In the genomic region with DNA sequence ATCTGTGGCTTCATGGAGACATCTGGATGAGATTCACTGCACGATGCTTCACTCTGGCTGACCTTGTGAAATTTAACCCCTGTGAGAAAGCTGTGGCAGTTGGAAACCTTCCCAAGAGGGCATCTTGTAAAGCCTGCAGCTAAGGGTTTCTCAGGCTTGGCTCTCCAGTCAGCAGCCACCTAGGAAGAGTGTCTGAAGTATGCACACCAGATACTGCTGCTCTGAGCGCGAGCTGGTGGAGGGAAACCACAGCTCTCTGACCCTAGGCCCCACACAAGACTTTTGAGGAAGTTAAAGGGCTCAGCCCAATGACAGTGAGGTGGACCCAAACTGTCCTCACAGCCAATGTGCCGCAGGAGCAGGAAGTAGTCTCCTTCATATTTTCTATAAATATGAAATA, we compare ENCODE assay signal across 10 mouse cellular contexts.
DNase-seq lines count a peak whose midpoint lies in the region; ATAC-seq lines count a peak whose summit lies in the region.
"Had no signal": no experiment of that assay in that cellular context is flagged by ENCODE, and none has a peak within 500 bp of the region (broad histone marks: within the 10 kb centered on the region; RNA-seq: fewer than 3 reads in every experiment).

No protein-coding gene starts in this region.

- DNase-seq in heart, embryonic 10.5 days (ENCODE audit: low spot score): no peak
- DNase-seq in heart, postnatal 10 days: no peak
- DNase-seq in thymus, postnatal 0 days (ENCODE audit: low spot score): peak; percentile 8
- DNase-seq in thymus, adult 18-20 months: no peak
- DNase-seq in splenic B cell, adult 2 months (ENCODE audit: low read depth, low spot score): peak; percentile 48
- no peak for DNase-seq in layer of hippocampus, adult 9-10 months (ENCODE audit: low spot score)
- DNase-seq: liver, embryonic 13.5 days had no signal

- no peaks in the 10 kb centered on the region for H3K9me3 ChIP-seq in heart, embryonic 10.5 days
- no peaks in the 10 kb centered on the region for H3K9me3 ChIP-seq in midbrain, embryonic 15.5 days
- H3K9me3 ChIP-seq: forebrain, embryonic 15.5 days; liver, embryonic 13.5 days had no signal

- H3K36me3 ChIP-seq in heart, embryonic 10.5 days: peaks cover 17% of the 10 kb centered on the region; the same call in 1 of the 2 replicates
- H3K36me3 ChIP-seq in splenic B cell, adult 2 months (ENCODE audit: control insufficient read depth, insufficient read depth, low read length, poor library complexity, severe bottlenecking): peaks cover 5% of the 10 kb centered on the region; the same call in 1 of the 2 replicates
- H3K36me3 ChIP-seq in midbrain, embryonic 15.5 days (replicated peaks): no peaks in the 10 kb centered on the region
- H3K36me3 ChIP-seq: forebrain, embryonic 15.5 days had no signal

- ATAC-seq in hematopoietic stem cell, adult 5-6 weeks (replicated peaks in 1 of 2; ENCODE audit: insufficient read depth in 1 of 2, low FRiP score in 2 of 2, low TSS enrichment in 1 of 2, low read depth in 1 of 2, poor library complexity in 2 of 2, severe bottlenecking in 2 of 2): peak; percentile 98 to 99
- ATAC-seq in midbrain, embryonic 15.5 days (replicated peaks): no peak
- ATAC-seq: forebrain, embryonic 15.5 days had no signal

- H3K27ac ChIP-seq in heart, embryonic 10.5 days: peak overlapping the region; percentile 36; the same call in 1 of the 2 replicates
- no peak overlapping the region for H3K27ac ChIP-seq in midbrain, embryonic 15.5 days
- H3K27ac ChIP-seq: forebrain, embryonic 15.5 days; liver, embryonic 13.5 days had no signal

- no peak overlapping the region for H3K4me2 ChIP-seq in midbrain, embryonic 15.5 days
- H3K4me2 ChIP-seq: forebrain, embryonic 15.5 days; liver, embryonic 13.5 days had no signal

- H3K4me3 ChIP-seq in heart, embryonic 10.5 days: no peak overlapping the region
- no peak overlapping the region for H3K4me3 ChIP-seq in midbrain, embryonic 15.5 days
- H3K4me3 ChIP-seq: forebrain, embryonic 15.5 days; liver, embryonic 13.5 days had no signal

- WGBS in heart, embryonic 10.5 days: 42% methylated on average over 4 of the region's 4 CpGs
- WGBS in midbrain, embryonic 15.5 days: 75% methylated on average over 4 of the region's 4 CpGs

- H3K27me3 ChIP-seq in heart, embryonic 10.5 days (ENCODE audit: insufficient read depth, poor library complexity, severe bottlenecking): no peaks in the 10 kb centered on the region
- H3K27me3 ChIP-seq in splenic B cell, adult 2 months (ENCODE audit: control insufficient read depth, insufficient read depth, low read length, poor library complexity, severe bottlenecking): no peaks in the 10 kb centered on the region
- H3K27me3 ChIP-seq in midbrain, embryonic 15.5 days (replicated peaks): no peaks in the 10 kb centered on the region
- H3K27me3 ChIP-seq: forebrain, embryonic 15.5 days; liver, embryonic 13.5 days had no signal

- intact Hi-C loops in heart, postnatal 10 days (cut with DNase I): loop anchor here (5.0 kb wide), 1 partner anchor 34 kb away; no protein-coding TSS in a partner anchor

- H3K4me1 ChIP-seq in heart, embryonic 10.5 days: peaks cover 55% of the 10 kb centered on the region
- peaks cover 7% of the 10 kb centered on the region; the same call in 1 of the 2 replicates for H3K4me1 ChIP-seq in midbrain, embryonic 15.5 days
- H3K4me1 ChIP-seq: forebrain, embryonic 15.5 days had no signal

- H3K9ac ChIP-seq in midbrain, embryonic 15.5 days: no peak overlapping the region
- H3K9ac ChIP-seq: forebrain, embryonic 15.5 days; liver, embryonic 13.5 days had no signal

Comparison
In these comparisons a context has a peak if more than half of its experiments do, and no peak if none do; other contexts are left out.
1. DNase-seq: peak in thymus, postnatal 0 days (single experiment) and splenic B cell, adult 2 months (single experiment); none in heart, embryonic 10.5 days (single experiment), heart, postnatal 10 days (0 of 2), thymus, adult 18-20 months (0 of 2) and layer of hippocampus, adult 9-10 months (single experiment).